Mouse (Mus musculus) midbrain, embryonic 16.5 days (tissue): ENCODE results near the gene Pik3ca. TPM values are rescaled to one million over a fixed set of nuclear protein-coding genes. Genes with fewer than 3 reads are reported as not detected.
A peak's percentile ranks its signal among the peaks of the same experiment; 100 is the strongest.

Source experiments
- ATAC-seq: fragments of 200-750 bp; cut with Nextera tagmentation; 2 replicates; pipeline ENCODE4 v1.8.0; 2017; ENCODE audit warnings: moderate TSS enrichment
- H3K27ac ChIP-seq: fragments of 300-500 bp; sonication (generic); 2 replicates; pipeline ENCODE4 v1.5.1; 2014; ENCODE audit warnings: mild to moderate bottlenecking, low read length, mixed read lengths
- H3K27me3 ChIP-seq: fragments of 300-500 bp; sonication (generic); 2 replicates; pipeline ENCODE4 v1.6.1; 2014; ENCODE audit warnings: low read depth, low read length, mixed read lengths; ENCODE audit not compliant: control insufficient read depth, insufficient read depth
- H3K36me3 ChIP-seq: fragments of 300-500 bp; sonication (generic); 2 replicates; pipeline ENCODE4 v1.6.1; 2014; ENCODE audit warnings: mild to moderate bottlenecking, low read length, moderate library complexity, mixed read lengths; ENCODE audit not compliant: control insufficient read depth, insufficient read depth
- H3K4me1 ChIP-seq: fragments of 300-500 bp; sonication (generic); 2 replicates; pipeline ENCODE4 v1.6.1; 2014; ENCODE audit warnings: mild to moderate bottlenecking, low read length, mixed read lengths; ENCODE audit not compliant: control insufficient read depth, insufficient read depth
- H3K4me2 ChIP-seq: fragments of 300-500 bp; sonication (generic); 2 replicates; pipeline ENCODE4 v1.6.1; 2014; ENCODE audit warnings: mild to moderate bottlenecking, low read length, mixed read lengths
- H3K4me3 ChIP-seq: fragments of 300-500 bp; sonication (generic); 2 replicates; pipeline ENCODE4 v1.5.1; 2014; ENCODE audit warnings: low read depth, mild to moderate bottlenecking, low read length, moderate library complexity, mixed read lengths
- H3K9ac ChIP-seq: fragments of 300-500 bp; sonication (generic); 2 replicates; pipeline ENCODE4 v1.6.1; 2014; ENCODE audit warnings: low read depth, low read length, mixed read lengths
- H3K9me3 ChIP-seq: fragments of 300-500 bp; sonication (generic); replicated peaks from 2 replicates; pipeline ENCODE4 v1.6.1; 2014; ENCODE audit warnings: mild to moderate bottlenecking, low read length, mixed read lengths; ENCODE audit not compliant: control insufficient read depth, poor library complexity, severe bottlenecking
- WGBS: fragments of 180-500 bp; shearing (Covaris S2); extraction: QIAGEN DNeasy Blood & Tissue Kit; methylation state at CpG from one replicate; pipeline ENCODE4 v1.1.7; 2014; 5-methylcytosine and 5-hydroxymethylcytosine counted together
- polyA plus RNA-seq: library from polyadenylated mRNA; unstranded; fragments of >200 nt; fragmentation: Nextera tagmentation; extraction: Ambion mirVana; gene quantifications from 2 replicates; pipeline ENCODE4 v1.2.1, GENCODE M21; 2015

The Pik3ca gene
- polyA plus RNA-seq, 1 experiment from 2014 or later = 12.8 TPM

- no peak overlapping the region for H3K4me2 ChIP-seq
- H3K27me3 ChIP-seq = no peaks in the 10 kb centered on the region
- H3K9me3 ChIP-seq = no peaks in the 10 kb centered on the region
- no peak overlapping the region for H3K4me3 ChIP-seq
- peaks cover 7% of the 10 kb centered on the region for H3K4me1 ChIP-seq
- H3K36me3 ChIP-seq = no peaks in the 10 kb centered on the region
- H3K27ac ChIP-seq = no peak overlapping the region
- H3K9ac ChIP-seq = no peak overlapping the region
- 76% methylated on average over 7 of the region's 7 CpGs for WGBS
- ATAC-seq = no peak
Observed at GRCm38 (mm10) chr3:32412502-32413044, 15.1 kb downstream of the Pik3ca start.

GRCm38 (mm10) chr3:32414381-32414780 is 16.9 kb downstream of the Pik3ca start:
- Histone ChIP-seq H3K27me3 (no peaks in the 10 kb centered on the region), H3K9ac (no peak overlapping the region), H3K4me1 (peaks cover 7% of the 10 kb centered on the region), H3K4me3 (no peak overlapping the region), H3K36me3 (no peaks in the 10 kb centered on the region), H3K4me2 (no peak overlapping the region), H3K27ac (no peak overlapping the region), H3K9me3 (no peaks in the 10 kb centered on the region)
- WGBS = 30% methylated on average over 4 of the region's 4 CpGs
- no peak for ATAC-seq

- H3K9ac ChIP-seq = no peak overlapping the region
- WGBS = 76% methylated on average over 3 of the region's 3 CpGs
- ATAC-seq = peak; percentile 21
- no peaks in the 10 kb centered on the region for H3K27me3 ChIP-seq
- no peak overlapping the region for H3K27ac ChIP-seq
- H3K4me1 ChIP-seq = peaks cover 7% of the 10 kb centered on the region
- no peaks in the 10 kb centered on the region for H3K9me3 ChIP-seq
- H3K36me3 ChIP-seq = no peaks in the 10 kb centered on the region
- H3K4me2 ChIP-seq = no peak overlapping the region
- H3K4me3 ChIP-seq = no peak overlapping the region
Observed at GRCm38 (mm10) chr3:32415370-32416309, 18.2 kb downstream of the Pik3ca start.

GRCm38 (mm10) chr3:32417751-32418211 is 20.3 kb downstream of the Pik3ca start:
- peaks cover 7% of the 10 kb centered on the region for H3K4me1 ChIP-seq
- H3K4me2 ChIP-seq = no peak overlapping the region
- H3K27ac ChIP-seq = no peak overlapping the region
- H3K4me3 ChIP-seq = no peak overlapping the region
- WGBS = 93% methylated on average over 5 of the region's 5 CpGs
- ATAC-seq = no peak
- no peaks in the 10 kb centered on the region for H3K27me3 ChIP-seq
- H3K9ac ChIP-seq = no peak overlapping the region
- H3K36me3 ChIP-seq = no peaks in the 10 kb centered on the region
- no peaks in the 10 kb centered on the region for H3K9me3 ChIP-seq

GRCm38 (mm10) chr3:32419866-32420265 is 22.4 kb downstream of the Pik3ca start:
- H3K9ac ChIP-seq = no peak overlapping the region
- no peaks in the 10 kb centered on the region; the same call in 1 of the 2 replicates for H3K4me1 ChIP-seq
- H3K36me3 ChIP-seq = no peaks in the 10 kb centered on the region
- no peaks in the 10 kb centered on the region for H3K27me3 ChIP-seq
- no peaks in the 10 kb centered on the region for H3K9me3 ChIP-seq
- no peak overlapping the region for H3K27ac ChIP-seq
- no peak overlapping the region for H3K4me2 ChIP-seq
- no peak overlapping the region for H3K4me3 ChIP-seq
- 84% methylated on average over 2 of the region's 2 CpGs for WGBS
- no peak for ATAC-seq

- 96% methylated on average over 6 of the region's 6 CpGs for WGBS
- no peak overlapping the region for H3K4me2 ChIP-seq
- H3K4me1 ChIP-seq = peaks cover 3% of the 10 kb centered on the region; the same call in 1 of the 2 replicates
- H3K9ac ChIP-seq = no peak overlapping the region
- no peaks in the 10 kb centered on the region for H3K9me3 ChIP-seq
- no peaks in the 10 kb centered on the region for H3K36me3 ChIP-seq
- H3K4me3 ChIP-seq = no peak overlapping the region
- no peak for ATAC-seq
- no peak overlapping the region for H3K27ac ChIP-seq
- no peaks in the 10 kb centered on the region for H3K27me3 ChIP-seq
Observed at GRCm38 (mm10) chr3:32421115-32422054, 23.9 kb downstream of the Pik3ca start.

GRCm38 (mm10) chr3:32427695-32428094 is 30.2 kb downstream of the Pik3ca start:
- H3K4me1 ChIP-seq = peaks cover 4% of the 10 kb centered on the region; the same call in 1 of the 2 replicates
- H3K27ac ChIP-seq = no peak overlapping the region
- ATAC-seq = no peak
- no peak overlapping the region for H3K9ac ChIP-seq
- no peaks in the 10 kb centered on the region for H3K36me3 ChIP-seq
- H3K27me3 ChIP-seq = no peaks in the 10 kb centered on the region
- no peaks in the 10 kb centered on the region for H3K9me3 ChIP-seq
- H3K4me3 ChIP-seq = no peak overlapping the region
- no peak overlapping the region for H3K4me2 ChIP-seq
- 77% methylated on average over 4 of the region's 4 CpGs for WGBS

- no peaks in the 10 kb centered on the region for H3K27me3 ChIP-seq
- H3K9ac ChIP-seq = no peak overlapping the region
- H3K9me3 ChIP-seq = no peaks in the 10 kb centered on the region
- no peak overlapping the region for H3K27ac ChIP-seq
- H3K4me1 ChIP-seq = peaks cover 4% of the 10 kb centered on the region; the same call in 1 of the 2 replicates
- H3K4me3 ChIP-seq = no peak overlapping the region
- no peak overlapping the region for H3K4me2 ChIP-seq
- ATAC-seq = no peak
- H3K36me3 ChIP-seq = no peaks in the 10 kb centered on the region
- WGBS = 92% methylated on average over 3 of the region's 3 CpGs
Observed at GRCm38 (mm10) chr3:32428361-32428760, 30.9 kb downstream of the Pik3ca start.
